ENCODE assay signal across 19 mouse cellular contexts in genomic region chr4:145201424-145201823, GRCm38 (mm10). TPM values are rescaled to one million over a fixed set of nuclear protein-coding genes. Genes with fewer than 3 reads are reported as not detected.
DNase-seq lines count a peak whose midpoint lies in the region; ATAC-seq lines count a peak whose summit lies in the region.
"Had no signal": no experiment of that assay in that cellular context is flagged by ENCODE, and none has a peak within 500 bp of the region (broad histone marks: within the 10 kb centered on the region; RNA-seq: fewer than 3 reads in every experiment).

No protein-coding gene starts in this region.

- H3K36me3 ChIP-seq in liver, embryonic 13.5 days: no peaks in the 10 kb centered on the region
- no peaks in the 10 kb centered on the region for H3K36me3 ChIP-seq in liver, embryonic 11.5 days (ENCODE audit: control insufficient read depth, insufficient read depth, low read length)
- no peaks in the 10 kb centered on the region for H3K36me3 ChIP-seq in hindbrain, embryonic 12.5 days
- H3K36me3 ChIP-seq: liver, embryonic 15.5 days; midbrain, embryonic 13.5 days; stomach, embryonic 15.5 days had no signal

- H3K4me2 ChIP-seq in liver, embryonic 13.5 days: no peak overlapping the region
- no peak overlapping the region for H3K4me2 ChIP-seq in liver, embryonic 11.5 days
- H3K4me2 ChIP-seq in hindbrain, embryonic 12.5 days (replicated peaks): no peak overlapping the region
- H3K4me2 ChIP-seq: forebrain, embryonic 13.5 days; hindbrain, embryonic 14.5 days; liver, embryonic 15.5 days; midbrain, embryonic 13.5 days; stomach, embryonic 15.5 days had no signal

- H3K9me3 ChIP-seq in liver, embryonic 13.5 days (replicated peaks): no peaks in the 10 kb centered on the region
- H3K9me3 ChIP-seq in liver, embryonic 11.5 days (ENCODE audit: control insufficient read depth, low read length): no peaks in the 10 kb centered on the region
- H3K9me3 ChIP-seq in hindbrain, embryonic 12.5 days (replicated peaks): no peaks in the 10 kb centered on the region
- H3K9me3 ChIP-seq: forebrain, embryonic 13.5 days; liver, embryonic 15.5 days; midbrain, embryonic 13.5 days; stomach, embryonic 15.5 days had no signal

- no peaks in the 10 kb centered on the region for H3K27me3 ChIP-seq in liver, embryonic 13.5 days
- H3K27me3 ChIP-seq in liver, embryonic 11.5 days (replicated peaks; ENCODE audit: control insufficient read depth, insufficient read depth, low read length): no peaks in the 10 kb centered on the region
- H3K27me3 ChIP-seq in hindbrain, embryonic 12.5 days: no peaks in the 10 kb centered on the region
- H3K27me3 ChIP-seq: forebrain, embryonic 13.5 days; liver, embryonic 15.5 days; midbrain, embryonic 13.5 days; stomach, embryonic 15.5 days had no signal

- no peak for ATAC-seq in liver, embryonic 13.5 days (ENCODE audit: low read depth)
- ATAC-seq in liver, embryonic 11.5 days (replicated peaks; ENCODE audit: low FRiP score): no peak
- ATAC-seq in megakaryocyte, adult 5-6 weeks (ENCODE audit: poor library complexity, severe bottlenecking): peak; percentile 72
- no peak for ATAC-seq in hindbrain, embryonic 12.5 days (ENCODE audit: low FRiP score)
- ATAC-seq: forebrain, embryonic 13.5 days; midbrain, embryonic 13.5 days had no signal

- no peak overlapping the region for H3K9ac ChIP-seq in liver, embryonic 13.5 days
- no peak overlapping the region for H3K9ac ChIP-seq in liver, embryonic 11.5 days (ENCODE audit: low read depth, low read length)
- no peak overlapping the region for H3K9ac ChIP-seq in hindbrain, embryonic 12.5 days
- H3K9ac ChIP-seq: forebrain, embryonic 13.5 days; hindbrain, embryonic 14.5 days; midbrain, embryonic 13.5 days; stomach, embryonic 15.5 days had no signal

- H3K4me1 ChIP-seq in liver, embryonic 13.5 days (replicated peaks): peaks cover 63% of the 10 kb centered on the region
- H3K4me1 ChIP-seq in liver, embryonic 11.5 days (replicated peaks; ENCODE audit: control insufficient read depth, insufficient read depth, low read length): peaks cover 27% of the 10 kb centered on the region
- H3K4me1 ChIP-seq in hindbrain, embryonic 12.5 days: no peaks in the 10 kb centered on the region
- H3K4me1 ChIP-seq: forebrain, embryonic 13.5 days; midbrain, embryonic 13.5 days had no signal

- H3K4me3 ChIP-seq in liver, embryonic 13.5 days (replicated peaks): no peak overlapping the region
- H3K4me3 ChIP-seq in liver, embryonic 11.5 days (ENCODE audit: low read depth, low read length): no peak overlapping the region
- H3K4me3 ChIP-seq in hindbrain, embryonic 12.5 days: no peak overlapping the region
- H3K4me3 ChIP-seq: forebrain, embryonic 13.5 days; left cerebral cortex, adult 2 months; liver, embryonic 15.5 days; midbrain, embryonic 13.5 days; stomach, embryonic 15.5 days had no signal

- peak overlapping the region; percentile 95; the same call in 1 of the 2 replicates for H3K27ac ChIP-seq in liver, embryonic 13.5 days
- no peak overlapping the region for H3K27ac ChIP-seq in liver, embryonic 11.5 days (ENCODE audit: low read depth, low read length)
- no peak overlapping the region for H3K27ac ChIP-seq in hindbrain, embryonic 12.5 days
- H3K27ac ChIP-seq: forebrain, embryonic 13.5 days; hindbrain, embryonic 14.5 days; midbrain, embryonic 13.5 days; stomach, embryonic 15.5 days had no signal

- WGBS in liver, embryonic 13.5 days (ENCODE audit: insufficient replicate concordance): 58% methylated on average over 3 of the region's 3 CpGs
- 58% methylated on average over 3 of the region's 3 CpGs for WGBS in liver, embryonic 11.5 days
- WGBS in hindbrain, embryonic 12.5 days: 83% methylated on average over 3 of the region's 3 CpGs

- peak; percentile 37 for DNase-seq in adrenal gland, adult 8-10 months
- DNase-seq in adrenal gland, postnatal 10 days: no peak
- no peak for DNase-seq in liver, embryonic 13.5 days
- no peak for DNase-seq in liver, embryonic 11.5 days (ENCODE audit: low spot score)
- peak; percentile 32 for DNase-seq in adipocyte (ENCODE audit: low spot score)
- no peak for DNase-seq in ovary, postnatal 36 days (ENCODE audit: low spot score)
- DNase-seq: B cell, adult 2 months; cerebellum, postnatal 14 days; kidney, adult 11 months; kidney, postnatal 14 days; spleen, adult 18-20 months had no signal

RNA-seq across cellular contexts. Expression of gene Vps13d, which starts 6.6 kb away (rescaled TPM):
- total RNA-seq in adrenal gland, adult 8-10 months (2022): 10 to 100 TPM; 62.6 to 84.7 (median 81.4) TPM
- 10 to 100 TPM; 49.4 to 66.0 TPM for total RNA-seq in adrenal gland, postnatal 10 days (2021)
- 3.1 and 3.5 TPM in 2 replicates for polyA plus RNA-seq in liver, embryonic 13.5 days (2015; fragmentation: Nextera tagmentation; extraction: Ambion mirVana)
- polyA plus RNA-seq in liver, embryonic 11.5 days (2014; fragmentation: Nextera tagmentation; extraction: Ambion mirVana): 7.4 and 11.7 TPM in 2 replicates
- 22.2 and 24.0 TPM in 2 replicates for total RNA-seq in megakaryocyte, adult 5-6 weeks (2015)
- 40.0 and 59.4 TPM in 2 replicates for total RNA-seq in megakaryocyte, adult 5-6 weeks (2017)
- 6.7 and 7.2 TPM in 2 replicates for polyA plus RNA-seq in hindbrain, embryonic 12.5 days (2016; fragmentation: Nextera tagmentation; extraction: Ambion mirVana)

RNA-seq across cellular contexts. Expression of gene Tnfrsf1b, which starts 45.2 kb away (rescaled TPM):
- 10 to 100 TPM in 2 of 4 experiments, 1 to 10 TPM in 2; 6.9 to 17.0 (median 11.6) TPM for total RNA-seq in adrenal gland, adult 8-10 months (2022)
- total RNA-seq in adrenal gland, postnatal 10 days (2021): 10 to 100 TPM in 1 of 2 experiments, 1 to 10 TPM in 1; 8.3 to 10.3 TPM
- polyA plus RNA-seq in liver, embryonic 13.5 days (2015; fragmentation: Nextera tagmentation; extraction: Ambion mirVana): 4.1 and 4.8 TPM in 2 replicates
- 5.7 and 6.5 TPM in 2 replicates for polyA plus RNA-seq in liver, embryonic 11.5 days (2014; fragmentation: Nextera tagmentation; extraction: Ambion mirVana)
- total RNA-seq in megakaryocyte, adult 5-6 weeks (2015): 107 and 112 TPM in 2 replicates
- 113 and 122 TPM in 2 replicates for total RNA-seq in megakaryocyte, adult 5-6 weeks (2017)
- 2.6 and 3.4 TPM in 2 replicates for polyA plus RNA-seq in hindbrain, embryonic 12.5 days (2016; fragmentation: Nextera tagmentation; extraction: Ambion mirVana)

Comparison
In these comparisons a context has a peak if more than half of its experiments do, and no peak if none do; other contexts are left out.
1. DNase-seq: peak in adrenal gland, adult 8-10 months (single experiment) and adipocyte (single experiment); none in adrenal gland, postnatal 10 days (single experiment), liver, embryonic 13.5 days (single experiment), liver, embryonic 11.5 days (single experiment) and ovary, postnatal 36 days (single experiment).
2. RNA of gene Tnfrsf1b, which starts 45.2 kb away (total RNA-seq): 107 to 122 TPM in megakaryocyte, adult 5-6 weeks; 6.9 to 17.0 TPM in adrenal gland, adult 8-10 months and 8.3 to 10.3 TPM in adrenal gland, postnatal 10 days; every median in the first group is over 4 times any median in the second.